Mouse (Mus musculus) gastrocnemius, postnatal 14 days (tissue): Measurements from ENCODE around the gene Tgfbr1. TPM values are rescaled to one million over a fixed set of nuclear protein-coding genes. Genes with fewer than 3 reads are reported as not detected.
A peak's percentile ranks its signal among the peaks of the same experiment; 100 is the strongest.
"Not testable (repeated sequence)": the region's sequence is repeated elsewhere in the genome, so short reads cannot be mapped to it uniquely, and the experiment has no call there.

Source experiments
- DNase-seq: peaks from one replicate; pipeline ENCODE4 v3.0.0; 2021; ENCODE audit warnings: mixed read lengths
- intact Hi-C: fragments of 180-260 bp; cut with DNase I; formaldehyde crosslinking; loops from one replicate; pipeline ENCODE4 v1.15.1; 2025; ENCODE audit warnings: low total_unique reads
- total RNA-seq, 2 experiments: library from RNA; stranded (reverse); gene quantifications; 2 replicates each; pipeline ENCODE4 v1.2.3; 2021

Gene Tgfbr1
- total RNA-seq, 2 experiments from 2014 or later: 17.7 to 18.7 TPM

DNA sequence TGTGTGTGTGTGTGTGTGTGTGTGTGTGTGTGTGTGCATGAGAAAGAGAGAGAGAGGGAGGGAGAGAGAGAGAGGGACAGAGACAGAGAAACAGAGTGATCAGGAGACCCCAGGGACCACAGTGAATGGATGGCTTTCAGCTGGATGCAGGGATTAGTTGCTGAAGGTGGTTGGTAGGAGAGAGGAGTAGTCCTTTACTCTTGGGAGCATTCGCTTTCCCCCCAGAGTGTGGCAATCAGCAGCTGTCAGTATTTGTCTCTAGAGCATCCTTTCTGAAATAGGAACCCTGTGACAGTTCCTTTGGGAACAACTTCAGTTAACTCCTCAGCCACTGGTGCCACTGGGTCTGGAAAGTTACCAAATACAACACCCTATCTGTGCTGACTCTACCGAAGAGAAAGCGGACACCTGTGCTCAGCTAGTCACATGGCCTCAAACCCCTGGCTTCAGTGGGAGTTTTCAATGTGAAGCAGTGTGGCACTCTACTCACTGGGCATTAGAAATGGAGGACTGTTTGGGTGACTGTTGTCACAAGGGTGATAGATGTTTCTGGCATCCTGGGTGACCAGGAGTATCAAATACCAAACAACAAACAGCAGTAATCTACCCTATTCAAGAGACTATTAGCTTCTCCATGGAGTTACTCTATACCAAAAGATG, 16.0 kb upstream of the Tgfbr1 start:
- DNase-seq: no peak

DNA sequence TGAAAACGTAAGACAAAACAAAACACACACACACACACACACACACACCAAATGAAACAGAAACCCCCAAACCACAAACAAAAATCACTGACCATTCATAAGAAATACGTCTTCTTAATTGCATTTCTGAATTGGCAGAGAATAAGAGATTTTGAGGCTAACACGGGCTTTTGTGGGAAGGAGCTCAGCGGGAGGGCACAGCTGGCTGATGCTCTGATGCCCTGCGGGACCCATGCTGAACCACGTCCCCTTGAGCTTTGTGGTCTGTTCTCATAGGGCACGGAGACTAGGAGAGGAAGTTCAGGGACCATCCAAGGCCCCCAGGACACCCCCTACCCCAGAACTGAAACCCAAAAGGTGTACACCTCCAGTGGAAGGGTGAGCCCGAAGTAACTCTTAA, 10.4 kb upstream of the Tgfbr1 start:
- intact Hi-C loops: no loop called here
- no peak for DNase-seq

More for the DNA sequence above, 16.0 kb upstream of the Tgfbr1 start:
- intact Hi-C loops: no loop called here

DNA sequence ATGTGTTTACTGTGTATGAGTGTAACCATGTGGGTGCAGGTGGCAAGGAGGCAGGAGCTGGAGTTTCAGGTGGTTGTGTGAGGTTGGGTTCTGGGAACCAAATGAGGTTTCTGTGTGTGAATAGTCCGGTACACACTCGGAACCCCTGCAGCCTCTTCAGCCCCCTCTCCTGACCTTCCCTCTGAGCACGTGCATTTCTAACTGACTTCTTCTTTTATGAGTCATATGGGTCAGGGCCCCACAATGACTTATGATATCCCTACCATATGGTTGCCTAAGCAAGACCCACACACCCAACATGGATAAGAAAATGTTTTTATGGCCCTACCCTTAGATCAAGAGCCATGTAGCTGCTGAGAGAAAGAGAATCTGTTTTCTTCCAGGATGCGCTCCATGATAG, 6.0 kb upstream of the Tgfbr1 start:
- intact Hi-C loops: no loop called here
- no peak for DNase-seq

DNA sequence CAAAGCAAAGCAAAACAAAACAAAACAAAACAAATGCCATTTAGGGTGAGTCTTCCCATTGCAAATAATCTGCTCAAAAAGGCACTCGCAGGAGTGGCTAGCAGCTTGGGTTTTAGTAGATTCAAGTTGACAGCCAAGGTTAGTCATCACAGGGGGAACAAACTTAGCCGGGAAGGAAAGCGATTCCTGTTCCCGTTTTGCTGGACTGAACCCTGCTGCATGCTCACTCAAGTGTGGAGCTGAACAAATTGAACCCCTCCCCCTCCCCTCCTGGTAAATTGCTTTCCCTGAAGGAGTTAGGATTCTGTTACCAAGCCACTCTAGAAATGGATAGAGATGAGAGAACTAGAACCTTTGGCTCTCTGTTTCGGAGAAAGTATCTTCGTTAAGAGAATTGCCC, 3.3 kb upstream of the Tgfbr1 start:
- no peak for DNase-seq
- intact Hi-C loops: no loop called here

DNA sequence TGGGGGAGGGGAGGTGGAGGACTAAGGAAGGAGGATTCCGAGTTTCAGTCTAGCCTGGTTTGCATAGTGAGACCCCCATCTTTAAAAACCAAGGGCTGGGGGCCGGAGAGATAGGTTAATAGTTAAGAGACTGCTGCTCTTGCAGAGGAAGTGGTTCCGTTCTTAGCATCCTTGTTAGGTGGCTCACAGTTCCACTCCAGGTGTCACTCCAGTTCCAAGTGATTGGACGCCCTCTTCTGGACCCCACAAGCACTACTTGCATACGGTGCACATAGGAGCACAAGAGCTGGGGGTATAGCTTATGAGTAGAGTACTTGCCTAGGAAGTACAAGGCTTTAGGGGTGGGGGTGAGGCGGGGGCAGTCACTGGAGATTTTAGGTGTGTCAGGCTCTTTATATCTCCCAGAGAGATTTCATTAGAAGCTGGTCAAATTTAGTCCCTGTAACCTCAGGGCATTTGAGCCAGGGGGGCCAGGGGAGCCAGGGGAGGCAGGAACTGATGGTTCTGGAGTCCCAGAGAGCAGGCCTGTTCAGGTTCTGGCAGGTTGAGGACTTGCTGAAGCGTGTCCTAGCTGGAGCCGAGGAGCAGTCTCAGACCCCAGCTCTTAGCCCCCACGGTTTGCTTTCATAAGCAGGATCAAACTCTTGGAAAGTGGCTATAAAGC, 1.5 kb upstream of the Tgfbr1 start:
- intact Hi-C loops: no loop called here
- no peak for DNase-seq

DNA sequence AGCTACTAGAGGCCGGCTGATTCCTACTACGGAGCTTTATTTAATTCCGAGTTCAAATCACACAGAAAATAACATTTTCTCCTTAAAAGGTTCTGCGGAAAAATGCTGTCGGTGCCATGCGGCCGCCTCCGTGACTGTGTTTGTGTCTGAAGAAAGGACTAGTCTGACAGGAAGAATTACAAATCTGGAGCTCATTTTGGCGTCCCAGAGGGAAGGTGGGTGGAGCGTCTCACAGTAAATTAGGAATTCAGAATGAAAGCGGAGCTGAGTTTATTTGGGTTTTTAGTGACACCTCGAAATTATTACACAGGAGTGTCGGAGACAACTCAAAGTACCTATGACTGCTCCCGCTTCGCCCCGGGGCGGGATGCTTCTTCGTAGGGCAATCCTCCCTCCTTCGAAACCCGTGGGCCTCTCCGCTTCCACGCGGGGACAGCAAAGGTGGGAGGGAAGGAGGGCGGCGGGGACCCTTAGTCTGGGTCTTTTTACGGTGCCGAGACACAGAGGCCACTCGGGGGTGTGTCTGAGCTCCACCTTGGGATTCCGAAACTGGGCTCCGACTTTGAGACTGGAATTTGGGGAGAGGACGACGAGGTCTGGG, 861 bp upstream of the Tgfbr1 start:
- intact Hi-C loops: no loop called here
- peak; percentile 61 for DNase-seq

DNA sequence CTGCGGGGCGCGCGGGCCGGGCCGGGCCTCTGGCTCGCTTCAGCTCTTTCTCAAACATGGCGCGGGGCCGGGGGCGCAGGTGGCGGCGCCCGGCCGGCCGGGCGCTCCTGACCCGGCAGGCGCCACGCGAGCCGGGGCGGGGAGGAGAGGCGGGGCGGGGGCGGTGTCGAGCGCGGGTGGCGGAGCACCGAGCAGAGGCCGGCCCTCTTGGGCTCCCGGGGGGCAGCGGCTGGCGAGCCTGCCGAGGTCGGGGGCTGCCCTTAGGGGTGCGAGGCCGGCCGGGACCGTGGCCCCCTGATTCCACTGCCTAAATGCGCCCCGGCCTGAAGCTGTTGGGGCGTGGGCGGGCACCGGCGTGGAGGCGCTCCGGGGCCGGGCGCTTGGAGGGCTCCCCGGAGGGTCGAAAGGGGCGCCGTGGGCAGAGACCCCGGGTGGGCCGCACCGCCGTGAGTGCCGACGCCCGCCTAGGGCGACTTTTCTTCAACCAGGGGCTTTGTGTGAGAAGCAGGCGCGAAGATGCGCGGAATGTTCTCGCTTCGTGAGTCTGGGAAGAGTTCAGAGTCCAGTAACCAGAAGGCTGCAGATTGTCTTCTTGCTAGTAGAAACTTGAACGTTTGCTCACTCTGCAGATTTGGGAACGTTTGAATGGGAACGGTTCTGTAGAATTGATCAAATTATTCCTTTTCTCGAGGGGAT, 542 bp downstream of the Tgfbr1 start:
- intact Hi-C loops: no loop called here
- DNase-seq: peak; percentile 80

DNA sequence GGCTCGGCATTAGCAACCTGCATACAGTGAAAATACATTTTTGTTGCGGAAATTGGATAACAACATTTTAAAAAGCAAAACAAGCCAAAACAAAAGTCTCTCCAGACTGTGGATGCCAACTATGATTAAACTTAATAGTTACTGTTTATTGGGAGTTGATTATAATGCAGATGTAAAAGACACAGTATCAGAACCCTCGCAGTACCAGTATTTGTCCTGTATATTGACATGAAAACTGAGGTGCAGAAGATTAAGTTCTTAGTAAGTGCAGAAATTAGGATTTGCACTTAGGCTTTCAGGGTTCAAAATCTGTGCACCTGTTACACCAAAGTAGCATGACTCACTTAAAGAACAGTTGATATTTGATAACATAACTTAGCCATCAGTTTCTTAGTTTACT, 1.3 kb downstream of the Tgfbr1 start:
- intact Hi-C loops: no loop called here

DNA sequence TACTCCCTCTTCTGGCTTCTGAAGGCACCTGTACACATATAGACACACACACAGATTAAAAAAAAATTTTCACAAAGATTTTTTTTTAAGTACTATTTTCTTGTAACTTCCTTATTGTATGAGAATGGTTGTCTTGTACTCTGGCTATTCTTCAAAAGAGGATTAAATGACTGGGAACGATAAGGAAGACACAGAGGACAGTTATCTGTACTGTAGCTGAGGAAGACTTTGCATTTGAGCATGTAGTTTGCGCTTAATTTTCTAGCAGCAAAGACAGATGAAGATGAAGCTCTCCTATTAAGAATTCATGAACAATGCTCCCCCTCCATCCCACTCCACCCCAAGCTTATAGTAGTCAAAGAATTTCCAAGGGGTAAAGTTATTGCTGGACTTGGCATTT, 9.6 kb downstream of the Tgfbr1 start:
- intact Hi-C loops: no loop called here
- DNase-seq: no peak

More for the DNA sequence above, 1.3 kb downstream of the Tgfbr1 start:
- DNase-seq: no peak

DNA sequence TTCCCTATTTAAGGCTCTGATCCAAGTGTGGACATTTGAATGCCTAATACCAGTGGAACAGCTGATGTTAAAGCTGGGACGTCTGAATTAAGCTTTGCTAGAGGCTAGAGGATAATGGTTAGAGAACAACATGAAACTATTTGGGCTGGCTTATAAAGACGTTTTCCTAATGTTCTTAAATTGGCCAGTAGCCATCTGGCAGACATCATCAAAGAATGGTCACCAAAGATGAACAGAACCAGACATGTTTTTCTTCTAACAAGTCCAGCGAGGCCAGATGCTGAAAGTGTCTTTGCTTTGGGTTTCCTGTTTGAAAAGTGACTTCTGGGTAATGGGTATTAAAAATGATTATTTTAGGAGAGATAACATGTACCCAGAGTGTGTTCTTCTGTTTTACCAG, 10.1 kb downstream of the Tgfbr1 start:
- intact Hi-C loops: no loop called here
- no peak for DNase-seq

DNA sequence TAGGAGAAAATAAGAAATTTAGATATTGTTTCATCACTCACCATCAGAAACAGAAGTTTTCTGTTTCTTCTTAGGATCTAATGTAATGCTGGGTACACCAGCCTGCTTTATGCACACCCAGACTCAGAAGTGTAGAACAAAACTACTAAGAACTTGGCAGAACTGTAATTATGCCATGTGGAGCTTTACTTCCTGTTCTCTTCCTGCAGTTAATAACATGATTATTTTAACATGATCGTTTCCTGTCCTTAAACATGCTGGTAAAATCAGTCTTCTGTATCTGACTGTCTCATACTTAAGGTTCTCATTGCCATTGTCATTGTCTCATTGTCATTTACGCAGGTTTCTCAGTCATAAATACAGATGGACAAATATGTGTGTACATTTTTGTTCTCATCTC, 15.7 kb downstream of the Tgfbr1 start:
- DNase-seq: no peak
- intact Hi-C loops: no loop called here

DNA sequence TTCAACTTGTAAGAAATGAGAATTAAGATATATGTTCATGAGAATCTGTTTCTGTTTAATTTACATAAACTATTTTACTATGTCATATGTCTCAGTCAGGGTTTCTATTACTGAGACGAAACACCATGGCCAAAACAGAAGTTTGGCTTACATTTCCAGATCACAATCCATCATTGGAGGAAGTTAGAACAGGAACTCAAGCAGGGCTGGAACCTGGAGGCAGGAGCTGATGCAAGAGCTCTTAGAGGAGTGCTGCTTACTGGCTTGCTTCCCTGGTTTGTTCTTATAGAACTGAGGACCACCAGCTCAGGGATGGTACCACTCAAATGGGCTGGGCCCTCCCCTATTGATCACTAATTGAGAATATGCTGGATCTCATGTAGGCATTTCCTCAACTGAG, 25.7 kb downstream of the Tgfbr1 start:
- intact Hi-C loops: no loop called here
- no peak for DNase-seq

DNA sequence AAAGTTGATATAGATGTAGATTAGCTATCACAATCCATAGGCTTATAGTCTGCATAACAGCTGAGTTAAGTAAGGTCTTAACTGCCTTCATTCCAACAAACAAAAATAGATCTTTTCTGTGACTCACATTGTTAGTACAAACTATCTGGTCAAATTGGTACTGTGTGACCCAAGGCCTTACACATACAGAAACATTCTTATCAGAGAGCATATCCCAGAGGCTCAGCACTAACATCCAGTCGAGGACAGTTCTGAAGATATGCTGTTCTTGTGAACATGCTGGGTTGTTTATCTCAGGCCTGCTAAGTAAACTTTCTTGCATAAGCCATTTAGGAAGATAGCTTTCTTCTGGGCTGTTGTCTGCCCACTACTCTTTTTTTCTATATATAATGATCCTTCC, 29.4 kb downstream of the Tgfbr1 start:
- intact Hi-C loops: no loop called here
- no peak for DNase-seq

DNA sequence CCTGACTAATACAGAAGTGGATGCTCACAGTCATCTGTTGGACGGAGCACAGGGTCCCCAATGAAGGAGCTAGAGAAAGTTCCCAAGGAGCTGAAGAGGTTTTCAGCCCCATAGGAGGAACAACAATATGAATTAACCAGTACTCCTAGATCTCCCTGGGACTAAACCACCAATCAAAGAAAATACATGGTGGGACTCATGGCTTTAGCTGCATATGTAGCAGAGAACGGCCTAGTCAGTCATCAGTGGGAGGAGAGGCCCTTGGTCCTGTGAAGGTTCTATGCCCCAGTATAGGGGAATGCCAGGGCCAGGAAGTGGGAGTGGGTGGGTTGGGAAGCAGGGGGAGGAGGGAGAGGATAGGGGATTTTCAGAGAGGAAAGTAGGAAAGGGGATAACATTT, 38.9 kb downstream of the Tgfbr1 start:
- intact Hi-C loops: not testable (repeated sequence)

DNA sequence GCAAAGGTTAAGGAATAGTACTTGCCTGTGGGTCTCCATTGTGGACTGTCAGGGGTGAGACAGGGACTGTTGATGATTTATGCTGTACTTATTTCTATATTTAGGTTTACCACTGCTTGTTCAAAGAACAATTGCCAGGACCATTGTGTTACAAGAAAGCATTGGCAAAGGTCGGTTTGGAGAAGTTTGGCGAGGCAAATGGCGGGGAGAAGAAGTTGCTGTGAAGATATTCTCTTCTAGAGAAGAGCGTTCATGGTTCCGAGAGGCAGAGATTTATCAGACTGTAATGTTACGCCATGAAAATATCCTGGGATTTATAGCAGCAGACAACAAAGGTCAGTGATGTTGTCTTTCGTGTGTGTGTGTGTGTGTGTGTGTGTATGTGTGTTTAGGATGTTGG, 43.2 kb downstream of the Tgfbr1 start:
- intact Hi-C loops: loop anchor here (5.0 kb wide), 1 partner anchor 144 kb away; no protein-coding TSS in a partner anchor
- no peak for DNase-seq

More for the DNA sequence above, 38.9 kb downstream of the Tgfbr1 start:
- not testable (repeated sequence) for DNase-seq

DNA sequence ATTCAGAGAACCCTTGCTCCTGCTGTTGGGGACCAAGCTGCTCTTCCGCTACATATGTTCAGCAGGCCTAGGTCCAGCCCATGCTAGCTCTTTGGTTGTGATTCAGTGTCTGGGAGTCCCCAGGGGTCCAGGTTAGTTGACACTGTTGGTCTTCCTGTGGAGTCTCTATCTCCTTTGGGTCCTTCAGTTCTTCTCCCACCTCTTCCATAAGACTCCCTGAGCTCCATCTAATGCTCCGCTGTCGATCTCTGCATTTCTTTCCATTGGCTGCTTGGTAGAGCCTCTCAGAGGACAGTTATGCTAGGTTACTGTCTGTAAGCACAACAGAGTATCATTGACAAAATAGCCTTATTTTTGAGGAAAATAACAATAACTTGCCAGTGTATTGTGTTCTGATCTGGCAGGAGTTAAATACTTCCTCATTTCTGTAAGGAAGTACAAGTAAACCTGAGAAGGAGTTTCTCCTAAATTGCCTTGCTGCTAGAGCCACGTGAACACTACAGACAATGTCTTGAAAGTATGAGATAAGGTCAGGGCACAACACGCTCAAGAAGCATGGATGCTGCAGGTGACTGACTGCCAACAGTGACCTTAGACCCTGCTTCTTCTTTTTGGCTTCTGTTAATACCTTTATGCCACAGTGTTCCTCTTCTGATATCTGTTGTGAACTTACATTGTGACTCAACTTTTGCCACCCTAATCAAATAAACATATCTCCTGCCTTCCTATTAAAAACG, 45.1 kb downstream of the Tgfbr1 start:
- no peak for DNase-seq
- intact Hi-C loops: loop anchor here (5.0 kb wide), 1 partner anchor 146 kb away; no protein-coding TSS in a partner anchor

DNA sequence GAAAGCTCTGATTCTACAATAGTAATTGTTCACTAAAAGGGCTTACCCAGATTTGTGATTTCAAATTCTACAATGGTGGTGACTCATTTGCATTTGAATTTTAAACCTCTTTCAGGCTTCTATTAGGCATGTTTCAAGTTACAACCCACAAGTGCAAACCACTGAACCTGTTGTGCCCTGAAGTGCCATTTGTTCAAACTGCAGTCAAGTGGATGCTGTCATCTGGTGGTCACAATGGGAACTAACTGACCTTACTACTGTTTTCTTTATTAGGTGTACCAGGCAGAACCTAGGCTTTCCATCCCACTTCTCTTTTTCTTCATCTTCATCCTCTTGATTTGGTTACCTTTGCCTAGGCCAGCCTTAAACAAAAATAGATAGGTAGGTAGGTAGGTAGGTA, 46.8 kb downstream of the Tgfbr1 start:
- DNase-seq: no peak
- intact Hi-C loops: loop anchor here (5.0 kb wide), 2 partner anchors 148 to 278 kb away; no protein-coding TSS in a partner anchor

DNA sequence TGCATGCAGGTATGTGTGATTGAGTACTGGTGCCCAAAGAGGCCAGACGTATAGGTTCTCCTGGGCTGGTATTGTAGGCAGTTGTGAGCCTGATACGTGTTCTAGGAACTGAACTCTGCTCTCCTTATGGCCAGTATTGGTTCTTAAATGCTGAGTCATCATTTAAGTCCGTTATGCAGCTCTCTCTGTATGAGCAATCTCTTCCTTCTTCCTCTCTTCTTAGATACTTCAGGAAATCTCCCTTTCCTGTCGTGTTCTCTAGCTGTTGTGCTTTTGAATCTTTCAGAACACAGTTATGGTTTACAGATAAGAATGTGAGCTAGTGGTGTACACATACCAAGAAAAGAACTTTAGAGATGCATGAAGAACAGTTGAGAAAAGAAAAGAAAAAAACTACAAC, 47.3 kb downstream of the Tgfbr1 start:
- DNase-seq: no peak
- intact Hi-C loops: loop anchor here (5.0 kb wide), 1 partner anchor 278 kb away; no protein-coding TSS in a partner anchor

DNA sequence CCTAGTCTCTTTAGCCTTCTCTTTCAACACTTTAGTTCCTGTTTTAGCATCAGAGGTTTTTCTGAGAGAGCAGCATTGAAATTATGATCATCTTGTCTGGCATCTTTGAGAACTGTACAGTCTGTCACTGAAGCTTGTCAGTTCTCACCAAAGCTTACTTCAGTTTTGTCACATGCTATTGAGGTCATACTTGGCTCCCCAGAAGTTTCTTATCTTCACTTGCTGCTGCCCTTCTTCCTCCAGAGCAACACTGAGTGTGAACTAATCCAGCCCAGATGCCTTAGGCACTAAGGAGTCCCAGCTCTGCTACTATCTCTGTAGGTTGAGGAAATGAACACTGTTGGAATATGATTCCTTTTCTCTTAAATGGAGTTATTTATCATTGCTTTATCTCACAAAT, 49.2 kb downstream of the Tgfbr1 start:
- intact Hi-C loops: loop anchor here (5.0 kb wide), 1 partner anchor 280 kb away; no protein-coding TSS in a partner anchor
- no peak for DNase-seq
